Mouse (Mus musculus) lung, embryonic 14.5 days (tissue): Measurements from ENCODE around the gene Msl1. TPM values are rescaled to one million over a fixed set of nuclear protein-coding genes. Genes with fewer than 3 reads are reported as not detected.

Experiments
- ATAC-seq: fragments of 200-750 bp; cut with Nextera tagmentation; 2 replicates; pipeline ENCODE4 v1.8.0; 2017; ENCODE audit warnings: mild to moderate bottlenecking, moderate TSS enrichment, moderate library complexity; ENCODE audit not compliant: insufficient read depth
- DNase-seq: peaks from one replicate; pipeline ENCODE4 v3.0.0-alpha.2; 2015
- H3K27ac ChIP-seq: fragments of 300-500 bp; sonication (generic); 2 replicates; pipeline ENCODE4 v1.5.1; 2014; ENCODE audit warnings: low read depth, mild to moderate bottlenecking, moderate library complexity
- H3K27me3 ChIP-seq: fragments of 300-500 bp; sonication (generic); 2 replicates; pipeline ENCODE4 v1.6.1; 2014; ENCODE audit warnings: low read length, control low read depth; ENCODE audit not compliant: insufficient read depth
- H3K36me3 ChIP-seq: fragments of 300-500 bp; sonication (generic); 2 replicates; pipeline ENCODE4 v1.6.1; 2014; ENCODE audit warnings: control low read depth; ENCODE audit not compliant: insufficient read depth
- H3K4me1 ChIP-seq: fragments of 300-500 bp; sonication (generic); 2 replicates; pipeline ENCODE4 v1.6.1; 2014; ENCODE audit warnings: antibody characterized with exemption, control low read depth; ENCODE audit not compliant: insufficient read depth
- H3K4me2 ChIP-seq: fragments of 300-500 bp; sonication (generic); 2 replicates; pipeline ENCODE4 v1.6.1; 2014; ENCODE audit warnings: mild to moderate bottlenecking
- H3K4me3 ChIP-seq: fragments of 300-500 bp; sonication (generic); 2 replicates; pipeline ENCODE4 v1.5.1; 2014; ENCODE audit warnings: low read depth, low read length
- H3K9ac ChIP-seq: fragments of 300-500 bp; sonication (generic); 2 replicates; pipeline ENCODE4 v1.6.1; 2014
- H3K9me3 ChIP-seq: fragments of 300-500 bp; sonication (generic); 2 replicates; pipeline ENCODE4 v1.6.1; 2016; ENCODE audit warnings: low read depth, low read length, control low read depth
- CTCF ChIP-seq: IDR thresholded peaks from 2 replicates; pipeline ENCODE4 v1.5.1; 2016; ENCODE audit warnings: antibody characterized with exemption, low read depth
- WGBS: fragments of 180-500 bp; shearing (Covaris S2); extraction: QIAGEN DNeasy Blood & Tissue Kit; methylation state at CpG from one replicate; pipeline ENCODE4 v1.1.7; 2014; 5-methylcytosine and 5-hydroxymethylcytosine counted together
- polyA plus RNA-seq: library from polyadenylated mRNA; unstranded; fragments of >200 nt; fragmentation: Nextera tagmentation; extraction: Ambion mirVana; gene quantifications from 2 replicates; pipeline ENCODE4 v1.2.1, GENCODE M21; 2014

Msl1 gene
- polyA plus RNA-seq, 1 experiment from 2014 or later, result 16.3 TPM

GRCm38 (mm10) chr11:98764746-98765145, 30.6 kb upstream of the Msl1 start:
- Histone ChIP-seq H3K4me3 (no peak overlapping the region), H3K9me3 (no peaks in the 10 kb centered on the region), H3K27ac (no peak overlapping the region), H3K4me2 (no peak overlapping the region), H3K36me3 (peaks cover 62% of the 10 kb centered on the region), H3K27me3 (no peaks in the 10 kb centered on the region), H3K4me1 (peaks cover 37% of the 10 kb centered on the region), H3K9ac (no peak overlapping the region)
- DNase-seq (no peak), ATAC-seq (no peak)
- TF ChIP-seq CTCF, result no peak

GRCm38 (mm10) chr11:98765421-98766309, 29.7 kb upstream of the Msl1 start:
- Histone ChIP-seq H3K9ac (peak overlapping the region; percentile 29), H3K4me3 (no peak overlapping the region), H3K4me2 (peak overlapping the region; percentile 23; the same call in 1 of the 2 replicates), H3K9me3 (no peaks in the 10 kb centered on the region), H3K27ac (peak overlapping the region; percentile 75), H3K4me1 (peaks cover 37% of the 10 kb centered on the region), H3K27me3 (no peaks in the 10 kb centered on the region), H3K36me3 (peaks cover 63% of the 10 kb centered on the region)
- ATAC-seq (peak; percentile 21; the same call in 1 of the 2 replicates), DNase-seq (peak; percentile 68)
- WGBS, result 45% methylated on average over 5 of the region's 9 CpGs
- no peak for TF ChIP-seq CTCF

- 35% methylated on average over 2 of the region's 2 CpGs for WGBS
- TF ChIP-seq CTCF, result no peak
- ATAC-seq, result no peak
- Histone ChIP-seq H3K4me1 (peaks cover 37% of the 10 kb centered on the region), H3K9me3 (no peaks in the 10 kb centered on the region), H3K27me3 (no peaks in the 10 kb centered on the region), H3K9ac (no peak overlapping the region), H3K27ac (0 out of 2 replicates have a peak overlapping the region, but pooled peaks have one; percentile 75), H3K36me3 (peaks cover 60% of the 10 kb centered on the region), H3K4me3 (no peak overlapping the region), H3K4me2 (no peak overlapping the region; the same call in 1 of the 2 replicates)
- no peak for DNase-seq
Observed at GRCm38 (mm10) chr11:98766346-98766745, 29.0 kb upstream of the Msl1 start.

GRCm38 (mm10) chr11:98766816-98767215, 28.5 kb upstream of the Msl1 start:
- DNase-seq (no peak), ATAC-seq (0 out of 2 replicates have a peak, but pooled peaks have one; percentile 1)
- no peak for TF ChIP-seq CTCF
- Histone ChIP-seq H3K27ac (peak overlapping the region; percentile 10; the same call in 1 of the 2 replicates), H3K27me3 (no peaks in the 10 kb centered on the region), H3K4me2 (peak overlapping the region; percentile 59), H3K9ac (no peak overlapping the region), H3K4me3 (no peak overlapping the region), H3K4me1 (peaks cover 38% of the 10 kb centered on the region), H3K36me3 (peaks cover 56% of the 10 kb centered on the region), H3K9me3 (no peaks in the 10 kb centered on the region)
- 45% methylated on average over 4 of the region's 5 CpGs for WGBS

GRCm38 (mm10) chr11:98767276-98767675, 28.0 kb upstream of the Msl1 start:
- H3K27ac ChIP-seq, result peak overlapping the region; percentile 10; the same call in 1 of the 2 replicates
- H3K36me3 ChIP-seq, result peaks cover 54% of the 10 kb centered on the region
- H3K4me1 ChIP-seq, result peaks cover 42% of the 10 kb centered on the region
- no peak for TF ChIP-seq CTCF
- 10% methylated on average over 9 of the region's 9 CpGs for WGBS
- ATAC-seq, result peak; percentile 36
- no peak overlapping the region for H3K9ac ChIP-seq
- H3K4me2 ChIP-seq, result peak overlapping the region; percentile 59
- no peaks in the 10 kb centered on the region for H3K27me3 ChIP-seq
- H3K4me3 ChIP-seq, result no peak overlapping the region
- peak; percentile 60 for DNase-seq
- H3K9me3 ChIP-seq, result no peaks in the 10 kb centered on the region

GRCm38 (mm10) chr11:98767713-98768112, 27.6 kb upstream of the Msl1 start:
- Histone ChIP-seq H3K9me3 (no peaks in the 10 kb centered on the region), H3K4me3 (peak overlapping the region; percentile 29), H3K27ac (peak overlapping the region; percentile 87), H3K27me3 (no peaks in the 10 kb centered on the region), H3K9ac (peak overlapping the region; percentile 44), H3K36me3 (peaks cover 50% of the 10 kb centered on the region), H3K4me1 (peaks cover 46% of the 10 kb centered on the region), H3K4me2 (peak overlapping the region; percentile 59)
- TF ChIP-seq CTCF, result no peak
- WGBS, result 16% methylated on average over 4 of the region's 4 CpGs
- ATAC-seq (no peak), DNase-seq (peak; percentile 41)
